Mouse (Mus musculus): ENCODE results near the gene Eps8l2.
A peak's percentile ranks its signal among the peaks of the same experiment; 100 is the strongest.
"Not testable (repeated sequence)": the region's sequence is repeated elsewhere in the genome, so short reads cannot be mapped to it uniquely, and the experiment has no call there.

Gene Eps8l2

GRCm38 (mm10) chr7:141369918-141370317 is 31.2 kb downstream of the Eps8l2 start:
- DNase-seq, result no peak

GRCm38 (mm10) chr7:141371942-141372595 is 33.4 kb downstream of the Eps8l2 start:
- DNase-seq, result no peak

GRCm38 (mm10) chr7:141373611-141374010 is 34.9 kb downstream of the Eps8l2 start:
- no peak for DNase-seq

- no peak for DNase-seq
These were observed 35.7 kb downstream of the Eps8l2 start for GRCm38 (mm10) chr7:141374399-141374798.

GRCm38 (mm10) chr7:141379584-141379983 is 40.9 kb downstream of the Eps8l2 start:
- DNase-seq, result peak; percentile 81

GRCm38 (mm10) chr7:141381068-141381835 is 42.6 kb downstream of the Eps8l2 start:
- no peak for DNase-seq

- DNase-seq, result no peak
These were observed 49.3 kb downstream of the Eps8l2 start for GRCm38 (mm10) chr7:141387807-141388486.

- no peak for DNase-seq
These were observed 49.9 kb downstream of the Eps8l2 start for GRCm38 (mm10) chr7:141388487-141389109.

- no peak for DNase-seq
These were observed 51.9 kb downstream of the Eps8l2 start for GRCm38 (mm10) chr7:141390326-141391259.

- peak; percentile 99 for DNase-seq
These were observed 53.2 kb downstream of the Eps8l2 start, which contains the start of gene Taldo1 for GRCm38 (mm10) chr7:141391625-141392551. Gene Taldo1, plus strand, starts transcription at chr7:141392199.

GRCm38 (mm10) chr7:141392552-141393222 is 54.0 kb downstream of the Eps8l2 start:
- DNase-seq, result peak; percentile 51

- DNase-seq, result peak; percentile 68
These were observed 55.5 kb downstream of the Eps8l2 start for GRCm38 (mm10) chr7:141394158-141394557.

- peak; percentile 84 for DNase-seq
These were observed 56.1 kb downstream of the Eps8l2 start for GRCm38 (mm10) chr7:141394771-141395170.

GRCm38 (mm10) chr7:141395348-141395747 is 56.7 kb downstream of the Eps8l2 start:
- DNase-seq, result no peak

GRCm38 (mm10) chr7:141403305-141403704 is 64.6 kb downstream of the Eps8l2 start:
- DNase-seq, result peak; percentile 73

GRCm38 (mm10) chr7:141405466-141405865 is 66.8 kb downstream of the Eps8l2 start:
- peak; percentile 56 for DNase-seq

GRCm38 (mm10) chr7:141407670-141408069 is 69.0 kb downstream of the Eps8l2 start:
- not testable (repeated sequence) for DNase-seq

- DNase-seq, result peak; percentile 93
These were observed 70.2 kb downstream of the Eps8l2 start for GRCm38 (mm10) chr7:141408833-141409232.

GRCm38 (mm10) chr7:141410631-141411030 is 72.0 kb downstream of the Eps8l2 start:
- DNase-seq, result no peak

GRCm38 (mm10) chr7:141411667-141412066 is 73.0 kb downstream of the Eps8l2 start:
- DNase-seq, result no peak
